Mouse (Mus musculus): Measurements from ENCODE around the gene Cdh12. TPM values are rescaled to one million over a fixed set of nuclear protein-coding genes. Genes with fewer than 3 reads are reported as not detected.
"Not testable (repeated sequence)": the region's sequence is repeated elsewhere in the genome, so short reads cannot be mapped to it uniquely, and the experiment has no call there.

The Cdh12 gene
- total and polyA plus RNA-seq, 2 experiments from 2014 or later = 14.3 to 14.5 TPM

DNA sequence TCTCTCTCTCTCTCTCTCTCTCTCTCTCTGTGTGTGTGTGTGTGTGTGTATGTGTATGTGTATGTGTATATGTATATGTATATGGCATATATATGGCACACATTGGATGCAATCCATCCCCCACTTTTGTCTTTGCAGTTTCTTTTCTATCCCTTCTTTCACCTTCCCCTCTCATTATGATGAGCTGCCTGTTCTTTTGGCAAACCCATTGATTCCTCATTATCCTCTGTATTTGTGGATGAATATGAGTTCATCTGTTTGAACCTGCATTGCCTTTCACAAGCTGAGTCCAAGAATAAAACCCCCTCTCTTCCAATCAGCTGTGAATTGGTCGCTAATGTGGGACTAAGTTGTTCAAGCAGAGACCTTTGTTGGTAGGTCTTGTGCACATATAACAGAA is 218.9 kb downstream of the Cdh12 start:
- ATAC-seq (ENCODE audit: low FRiP score) = no peak

DNA sequence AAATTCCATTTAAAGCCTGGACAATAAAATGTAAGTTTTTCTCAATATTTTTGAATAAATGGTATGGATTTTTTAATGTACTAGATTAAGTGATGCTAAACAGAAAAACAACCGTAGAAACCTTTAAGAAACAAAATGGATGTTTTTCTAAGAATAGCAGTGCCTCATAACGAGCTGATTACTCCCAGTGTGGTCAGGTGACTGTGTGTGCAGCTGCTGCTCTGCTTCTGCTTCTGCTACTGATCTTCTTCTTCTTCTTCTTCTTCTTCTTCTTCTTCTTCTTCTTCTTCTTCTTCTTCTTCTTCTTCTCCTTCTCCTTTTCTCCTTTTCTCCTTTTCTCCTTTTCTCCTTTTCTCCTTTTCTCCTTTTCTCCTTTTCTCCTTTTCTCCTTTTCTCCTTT is 220.4 kb downstream of the Cdh12 start:
- not testable (repeated sequence) for H3K9me3 ChIP-seq (ENCODE audit: low read length); H3K4me1 ChIP-seq (ENCODE audit: insufficient read depth, low read length); H3K4me2 ChIP-seq (ENCODE audit: low read depth, low read length, poor library complexity, severe bottlenecking); DNase-seq (ENCODE audit: low spot score); H3K27me3 ChIP-seq (ENCODE audit: insufficient read depth, low read length); H3K27ac ChIP-seq (ENCODE audit: low read depth, low read length); H3K9ac ChIP-seq (replicated peaks; ENCODE audit: low read length, poor library complexity, severe bottlenecking); H3K36me3 ChIP-seq (ENCODE audit: insufficient read depth, low read length); H3K4me3 ChIP-seq (ENCODE audit: low read depth, low read length); ATAC-seq (ENCODE audit: low FRiP score)
- 65% methylated on average over 2 of the region's 2 CpGs for WGBS

More for the DNA sequence above, 218.9 kb downstream of the Cdh12 start:
- no peaks in the 10 kb centered on the region for H3K9me3 ChIP-seq (ENCODE audit: low read length)
- H3K36me3 ChIP-seq (ENCODE audit: insufficient read depth, low read length) = no peaks in the 10 kb centered on the region
- no peak overlapping the region for H3K4me3 ChIP-seq (ENCODE audit: low read depth, low read length)
- 74% methylated on average over 1 of the region's 1 CpGs for WGBS
- no peaks in the 10 kb centered on the region for H3K4me1 ChIP-seq (ENCODE audit: insufficient read depth, low read length)
- H3K4me2 ChIP-seq (ENCODE audit: low read depth, low read length, poor library complexity, severe bottlenecking) = no peak overlapping the region
- H3K27me3 ChIP-seq (ENCODE audit: insufficient read depth, low read length) = no peaks in the 10 kb centered on the region
- H3K9ac ChIP-seq (replicated peaks; ENCODE audit: low read length, poor library complexity, severe bottlenecking) = no peak overlapping the region
- H3K27ac ChIP-seq (ENCODE audit: low read depth, low read length) = no peak overlapping the region
- TF ChIP-seq CTCF (IDR thresholded peaks at IDR 0.05) = no peak
- DNase-seq (ENCODE audit: low spot score) = no peak

DNA sequence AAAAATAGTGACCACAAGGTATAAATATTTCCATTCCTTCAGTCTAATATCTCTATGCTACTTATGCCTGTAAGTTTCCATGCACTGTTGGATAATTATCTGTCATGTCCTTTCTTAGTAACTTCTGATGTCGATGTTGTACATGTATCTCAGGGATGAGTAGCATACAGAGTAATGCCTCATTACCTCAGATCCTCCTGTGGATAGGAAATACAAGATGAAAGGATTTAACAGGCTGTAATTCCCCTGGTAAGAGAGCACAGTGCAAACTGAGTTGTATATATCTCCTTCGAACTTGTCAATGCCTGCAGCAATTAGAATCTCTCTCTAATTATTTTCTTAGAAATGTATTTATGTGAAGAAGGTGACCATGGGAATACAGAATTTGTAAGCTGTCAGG is 233.7 kb downstream of the Cdh12 start:
- Histone ChIP-seq H3K4me3 (ENCODE audit: low read depth, low read length) (no peak overlapping the region), H3K9me3 (ENCODE audit: low read length) (no peaks in the 10 kb centered on the region), H3K27ac (ENCODE audit: low read depth, low read length) (no peak overlapping the region), H3K27me3 (ENCODE audit: insufficient read depth, low read length) (no peaks in the 10 kb centered on the region), H3K9ac (replicated peaks; ENCODE audit: low read length, poor library complexity, severe bottlenecking) (no peak overlapping the region), H3K4me2 (ENCODE audit: low read depth, low read length, poor library complexity, severe bottlenecking) (no peak overlapping the region), H3K36me3 (ENCODE audit: insufficient read depth, low read length) (no peaks in the 10 kb centered on the region), H3K4me1 (ENCODE audit: insufficient read depth, low read length) (no peaks in the 10 kb centered on the region)
- DNase-seq (ENCODE audit: low spot score) (no peak), ATAC-seq (ENCODE audit: low FRiP score) (no peak)
- TF ChIP-seq CTCF (IDR thresholded peaks at IDR 0.05) = no peak
- WGBS = 44% methylated on average over 2 of the region's 2 CpGs

DNA sequence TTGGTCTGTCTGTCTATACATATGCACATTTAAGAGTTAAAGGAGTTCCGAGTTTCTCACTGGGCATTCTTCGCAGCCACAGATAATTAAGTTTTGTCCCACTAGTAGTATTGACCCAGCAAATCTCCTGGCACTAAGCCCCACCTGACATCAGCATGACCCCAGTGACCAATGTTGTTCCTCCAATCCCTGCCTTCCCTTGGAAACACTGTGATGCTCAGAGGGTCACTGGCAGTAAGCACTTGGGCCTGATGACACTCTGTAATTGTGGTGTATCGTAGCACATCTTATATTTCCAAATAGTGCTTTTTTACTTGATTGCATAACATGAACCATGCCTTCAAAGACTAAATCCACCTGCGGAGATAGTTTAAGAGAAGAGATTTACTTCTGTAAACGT is 235.1 kb downstream of the Cdh12 start:
- no peak overlapping the region for H3K27ac ChIP-seq (ENCODE audit: low read depth, low read length)
- H3K4me2 ChIP-seq (ENCODE audit: low read depth, low read length, poor library complexity, severe bottlenecking) = no peak overlapping the region
- WGBS = 75% methylated on average over 5 of the region's 5 CpGs
- no peaks in the 10 kb centered on the region for H3K9me3 ChIP-seq (ENCODE audit: low read length)
- H3K4me1 ChIP-seq (ENCODE audit: insufficient read depth, low read length) = no peaks in the 10 kb centered on the region
- H3K36me3 ChIP-seq (ENCODE audit: insufficient read depth, low read length) = no peaks in the 10 kb centered on the region
- no peak for ATAC-seq (ENCODE audit: low FRiP score)
- TF ChIP-seq CTCF (IDR thresholded peaks at IDR 0.05) = no peak
- H3K4me3 ChIP-seq (ENCODE audit: low read depth, low read length) = no peak overlapping the region
- DNase-seq (ENCODE audit: low spot score) = no peak
- H3K27me3 ChIP-seq (ENCODE audit: insufficient read depth, low read length) = no peaks in the 10 kb centered on the region
- no peak overlapping the region for H3K9ac ChIP-seq (replicated peaks; ENCODE audit: low read length, poor library complexity, severe bottlenecking)

DNA sequence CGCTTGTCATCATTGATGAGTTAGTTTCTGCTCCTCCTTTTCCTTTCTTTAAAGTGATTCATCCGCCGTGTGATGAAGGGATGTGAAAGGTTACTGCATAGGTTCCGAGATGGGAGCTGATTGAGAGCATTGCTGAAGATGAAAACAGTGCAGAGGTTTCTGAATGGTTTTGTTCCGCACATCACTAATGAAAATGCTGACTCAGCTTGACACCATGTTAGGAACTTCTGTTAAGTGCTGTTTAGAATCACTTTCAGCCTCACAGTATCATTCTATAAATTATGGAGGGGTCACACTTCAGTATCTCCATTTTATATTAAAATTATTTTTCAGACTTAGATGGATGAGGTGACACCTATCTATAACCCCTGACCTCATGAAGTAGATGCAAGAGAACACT is 247.2 kb downstream of the Cdh12 start:
- Histone ChIP-seq H3K4me2 (ENCODE audit: low read depth, low read length, poor library complexity, severe bottlenecking) (no peak overlapping the region), H3K4me1 (ENCODE audit: insufficient read depth, low read length) (no peaks in the 10 kb centered on the region), H3K27me3 (ENCODE audit: insufficient read depth, low read length) (no peaks in the 10 kb centered on the region), H3K4me3 (ENCODE audit: low read depth, low read length) (no peak overlapping the region), H3K9ac (replicated peaks; ENCODE audit: low read length, poor library complexity, severe bottlenecking) (no peak overlapping the region), H3K9me3 (ENCODE audit: low read length) (no peaks in the 10 kb centered on the region), H3K36me3 (ENCODE audit: insufficient read depth, low read length) (no peaks in the 10 kb centered on the region), H3K27ac (ENCODE audit: low read depth, low read length) (no peak overlapping the region)
- 79% methylated on average over 5 of the region's 5 CpGs for WGBS
- DNase-seq (ENCODE audit: low spot score) = no peak
- ATAC-seq (ENCODE audit: low FRiP score) = no peak
- no peak for TF ChIP-seq CTCF (IDR thresholded peaks at IDR 0.05)

DNA sequence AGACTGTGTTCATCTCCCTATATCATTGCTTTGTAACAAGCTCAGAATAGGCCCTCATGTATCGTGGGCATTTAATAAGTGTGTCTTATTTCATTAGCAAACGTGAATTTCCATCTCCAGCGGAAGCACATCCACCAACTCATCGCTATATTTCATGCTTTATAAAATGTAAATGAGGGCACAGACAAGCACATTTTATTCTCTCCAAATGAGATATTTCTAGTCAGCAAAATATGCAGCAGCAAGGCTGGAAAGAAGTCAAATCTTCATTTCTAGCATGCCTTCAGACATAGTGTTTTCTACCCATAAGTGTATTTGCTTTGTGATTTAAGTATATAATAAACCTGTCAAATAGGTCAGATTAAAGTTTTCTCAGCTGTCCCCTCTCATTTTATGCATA is 262.8 kb downstream of the Cdh12 start:
- H3K4me1 ChIP-seq (ENCODE audit: insufficient read depth, low read length) = no peaks in the 10 kb centered on the region
- no peak overlapping the region for H3K27ac ChIP-seq (ENCODE audit: low read depth, low read length)
- no peaks in the 10 kb centered on the region for H3K36me3 ChIP-seq (ENCODE audit: insufficient read depth, low read length)
- no peak for DNase-seq (ENCODE audit: low spot score)
- no peak overlapping the region for H3K4me3 ChIP-seq (ENCODE audit: low read depth, low read length)
- no peak for TF ChIP-seq CTCF (IDR thresholded peaks at IDR 0.05)
- no peak overlapping the region for H3K4me2 ChIP-seq (ENCODE audit: low read depth, low read length, poor library complexity, severe bottlenecking)
- no peak overlapping the region for H3K9ac ChIP-seq (replicated peaks; ENCODE audit: low read length, poor library complexity, severe bottlenecking)
- ATAC-seq (ENCODE audit: low FRiP score) = no peak
- no peaks in the 10 kb centered on the region for H3K9me3 ChIP-seq (ENCODE audit: low read length)
- WGBS = 56% methylated on average over 4 of the region's 4 CpGs
- no peaks in the 10 kb centered on the region for H3K27me3 ChIP-seq (ENCODE audit: insufficient read depth, low read length)

DNA sequence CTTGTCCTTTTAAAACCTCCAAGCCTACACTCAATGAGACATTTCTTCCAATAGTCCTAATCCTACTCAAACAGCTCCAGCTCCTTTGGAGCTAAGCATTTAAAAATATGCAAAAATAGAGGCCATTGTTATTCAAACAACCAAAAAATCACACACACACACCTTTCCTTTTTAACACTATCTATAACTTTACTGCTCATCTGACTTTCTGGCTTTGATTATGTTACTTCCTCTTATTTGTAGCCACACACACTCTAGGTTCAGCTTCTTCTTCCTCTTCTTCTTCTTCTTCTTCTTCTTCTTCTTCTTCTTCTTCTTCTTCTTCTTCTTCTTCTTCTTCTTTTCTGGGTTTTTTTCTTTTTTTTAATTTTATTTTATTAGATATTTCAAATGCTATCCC is 323.2 kb downstream of the Cdh12 start:
- no peaks in the 10 kb centered on the region for H3K27me3 ChIP-seq (ENCODE audit: insufficient read depth, low read length)
- H3K4me2 ChIP-seq (ENCODE audit: low read depth, low read length, poor library complexity, severe bottlenecking) = no peak overlapping the region
- TF ChIP-seq CTCF (IDR thresholded peaks at IDR 0.05) = no peak
- DNase-seq (ENCODE audit: low spot score) (no peak), ATAC-seq (ENCODE audit: low FRiP score) (no peak)
- H3K36me3 ChIP-seq (ENCODE audit: insufficient read depth, low read length) = no peaks in the 10 kb centered on the region
- H3K9ac ChIP-seq (replicated peaks; ENCODE audit: low read length, poor library complexity, severe bottlenecking) = no peak overlapping the region
- H3K9me3 ChIP-seq (ENCODE audit: low read length) = no peaks in the 10 kb centered on the region
- no peak overlapping the region for H3K27ac ChIP-seq (ENCODE audit: low read depth, low read length)
- H3K4me3 ChIP-seq (ENCODE audit: low read depth, low read length) = no peak overlapping the region
- no peaks in the 10 kb centered on the region for H3K4me1 ChIP-seq (ENCODE audit: insufficient read depth, low read length)

Measured in midbrain, postnatal 0 days (tissue).